Mouse (Mus musculus) heart, embryonic 13.5 days (tissue): ENCODE measurements at regions not wholly inside any gene's neighbourhood (a gene's known extent, or its start where the extent isn't known, plus 50 kb on each side); places are given as distances from the start of the nearest gene placed in this dataset.

ENCODE experiments used
- ATAC-seq: fragments of 200-750 bp; cut with Nextera tagmentation; 2 replicates; pipeline ENCODE4 v1.8.0; 2017; ENCODE audit warnings: moderate TSS enrichment; ENCODE audit not compliant: insufficient number of reproducible peaks, low FRiP score, low TSS enrichment; ENCODE audit errors: extremely low read depth
- H3K27ac ChIP-seq: fragments of 300-500 bp; sonication (generic); replicated peaks from 2 replicates; pipeline ENCODE4 v1.5.1; 2015; ENCODE audit warnings: moderate library complexity, mild to moderate bottlenecking, inconsistent platforms
- H3K27me3 ChIP-seq: fragments of 300-500 bp; sonication (generic); replicated peaks from 2 replicates; pipeline ENCODE4 v1.6.1; 2015; ENCODE audit warnings: mild to moderate bottlenecking, inconsistent platforms
- H3K36me3 ChIP-seq: fragments of 300-500 bp; sonication (generic); 2 replicates; pipeline ENCODE4 v1.6.1; 2015; ENCODE audit warnings: mild to moderate bottlenecking, inconsistent platforms
- H3K4me1 ChIP-seq: fragments of 300-500 bp; sonication (generic); 2 replicates; pipeline ENCODE4 v1.6.1; 2015; ENCODE audit warnings: inconsistent platforms
- H3K4me2 ChIP-seq: fragments of 300-500 bp; sonication (generic); 2 replicates; pipeline ENCODE4 v1.6.1; 2015; ENCODE audit warnings: inconsistent platforms, mild to moderate bottlenecking, moderate library complexity
- H3K4me3 ChIP-seq: fragments of 300-500 bp; sonication (generic); 2 replicates; pipeline ENCODE4 v1.5.1; 2015; ENCODE audit warnings: moderate library complexity, mild to moderate bottlenecking, inconsistent platforms
- H3K9ac ChIP-seq: fragments of 300-500 bp; sonication (generic); 2 replicates; pipeline ENCODE4 v1.6.1; 2015; ENCODE audit warnings: inconsistent platforms, mild to moderate bottlenecking, moderate library complexity
- H3K9me3 ChIP-seq: fragments of 300-500 bp; sonication (generic); 2 replicates; pipeline ENCODE4 v1.6.1; 2016; ENCODE audit warnings: inconsistent platforms
- WGBS: fragments of 180-500 bp; shearing (Covaris S2); methylation state at CpG from one replicate; pipeline ENCODE4 v1.1.7; 2015; ENCODE audit warnings: mixed read lengths; 5-methylcytosine and 5-hydroxymethylcytosine counted together

DNA sequence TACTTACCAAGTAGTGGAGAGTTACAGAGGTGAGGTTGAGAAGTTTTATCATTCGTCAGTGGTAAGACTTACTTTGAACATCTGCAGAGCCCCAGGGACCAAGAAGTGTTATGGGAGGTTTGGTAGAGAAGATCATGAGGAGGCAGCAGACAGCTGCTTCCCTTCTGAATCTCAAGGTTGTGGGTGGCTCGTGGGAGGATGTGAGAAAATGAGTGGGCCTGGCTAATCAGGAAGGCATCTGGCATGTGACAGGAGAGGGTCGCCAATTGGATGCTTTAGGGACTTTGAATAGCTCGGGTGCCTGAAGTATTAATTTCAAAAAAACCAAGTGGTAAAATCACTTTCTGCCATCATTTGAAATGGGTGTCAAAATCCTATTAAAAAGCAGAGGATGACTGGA lies 258.9 kb downstream of the Sqor start:
- no peak for ATAC-seq
- no peaks in the 10 kb centered on the region for H3K36me3 ChIP-seq
- 35% methylated on average over 4 of the region's 4 CpGs for WGBS
- no peak overlapping the region for H3K27ac ChIP-seq
- H3K4me2 ChIP-seq: no peak overlapping the region
- H3K9me3 ChIP-seq: no peaks in the 10 kb centered on the region
- no peaks in the 10 kb centered on the region; the same call in 1 of the 2 replicates for H3K4me1 ChIP-seq
- H3K9ac ChIP-seq: no peak overlapping the region
- H3K4me3 ChIP-seq: no peak overlapping the region
- H3K27me3 ChIP-seq: no peaks in the 10 kb centered on the region

DNA sequence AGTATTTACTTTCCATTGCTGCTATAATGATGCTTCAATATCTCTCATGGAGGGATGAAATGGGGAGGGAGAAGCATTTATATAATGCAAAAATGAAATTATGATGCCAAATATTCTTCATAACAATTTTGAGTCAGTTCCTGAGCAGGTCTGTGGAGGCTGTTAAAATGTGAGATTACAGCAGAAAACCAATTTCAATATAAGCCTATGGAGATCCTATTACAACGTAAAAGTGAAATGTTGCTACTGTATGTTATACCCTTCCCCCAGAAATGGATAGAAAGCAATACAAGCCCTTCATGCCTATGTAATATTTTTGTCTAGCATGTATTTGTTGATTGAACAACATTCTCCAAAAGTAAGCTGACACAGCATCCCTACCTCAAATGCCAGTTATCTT lies 259.3 kb downstream of the Sqor start:
- ATAC-seq: no peak
- no peak overlapping the region for H3K9ac ChIP-seq
- H3K4me1 ChIP-seq: no peaks in the 10 kb centered on the region; the same call in 1 of the 2 replicates
- no peaks in the 10 kb centered on the region for H3K36me3 ChIP-seq
- no peak overlapping the region for H3K27ac ChIP-seq
- H3K9me3 ChIP-seq: no peaks in the 10 kb centered on the region
- H3K4me2 ChIP-seq: no peak overlapping the region
- WGBS: 78% methylated on average over 1 of the region's 1 CpGs
- H3K27me3 ChIP-seq: no peaks in the 10 kb centered on the region
- no peak overlapping the region for H3K4me3 ChIP-seq

DNA sequence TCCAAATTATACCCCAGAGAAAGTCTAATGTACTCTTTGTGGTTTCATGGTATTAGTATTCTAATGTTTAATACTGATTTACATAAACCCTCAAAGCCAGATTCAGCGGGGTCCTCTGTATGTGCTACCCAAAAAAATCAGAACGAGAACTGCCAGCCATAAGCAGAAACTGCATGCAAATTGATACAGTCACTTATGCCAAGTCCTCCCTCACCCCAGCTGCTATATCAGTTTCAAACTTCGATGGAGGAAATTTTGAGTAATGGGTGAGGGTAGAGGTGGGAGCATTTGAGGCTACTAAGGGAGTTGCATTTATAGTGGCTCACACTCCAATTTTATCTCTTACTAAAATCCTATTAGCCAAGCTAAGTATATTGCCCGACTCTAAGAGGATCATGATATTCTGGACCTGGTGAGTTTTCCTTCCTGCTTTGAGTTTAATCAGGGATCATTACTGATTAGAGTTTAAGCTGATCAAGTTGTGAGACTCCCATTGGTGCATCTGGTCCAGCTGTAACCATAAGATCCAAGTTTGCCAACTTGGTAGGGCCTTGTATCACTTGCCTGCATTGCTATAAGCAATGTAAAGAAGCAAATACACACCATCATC lies 260.0 kb downstream of the Sqor start:
- no peaks in the 10 kb centered on the region for H3K27me3 ChIP-seq
- no peak for ATAC-seq
- no peak overlapping the region for H3K9ac ChIP-seq
- WGBS: 71% methylated on average over 4 of the region's 4 CpGs
- no peak overlapping the region for H3K4me3 ChIP-seq
- no peaks in the 10 kb centered on the region; the same call in 1 of the 2 replicates for H3K4me1 ChIP-seq
- H3K4me2 ChIP-seq: no peak overlapping the region
- H3K27ac ChIP-seq: no peak overlapping the region
- no peaks in the 10 kb centered on the region for H3K36me3 ChIP-seq
- H3K9me3 ChIP-seq: no peaks in the 10 kb centered on the region

DNA sequence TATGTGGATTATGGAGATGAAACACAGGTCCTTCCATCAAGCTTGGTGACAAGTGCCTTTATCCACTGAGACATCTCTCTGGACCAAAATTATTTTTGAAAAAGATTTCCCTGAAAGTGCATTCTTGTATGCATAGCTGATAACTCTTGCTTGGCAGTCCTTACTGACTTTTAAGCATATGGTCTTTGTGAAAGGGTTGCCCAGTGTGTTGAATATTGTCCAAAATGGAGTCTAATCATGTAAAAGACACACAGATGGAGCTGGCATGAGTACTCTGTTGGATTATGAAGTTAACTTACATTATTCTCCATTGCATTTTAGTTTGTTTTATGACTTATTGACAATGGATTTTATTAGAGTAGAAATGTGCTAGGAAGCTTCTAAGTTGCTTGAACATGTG lies 282.3 kb downstream of the Sqor start:
- Histone ChIP-seq H3K36me3 (no peaks in the 10 kb centered on the region), H3K4me1 (no peaks in the 10 kb centered on the region), H3K4me2 (no peak overlapping the region), H3K9ac (no peak overlapping the region), H3K9me3 (no peaks in the 10 kb centered on the region), H3K27me3 (no peaks in the 10 kb centered on the region), H3K4me3 (no peak overlapping the region), H3K27ac (no peak overlapping the region)
- no peak for ATAC-seq

DNA sequence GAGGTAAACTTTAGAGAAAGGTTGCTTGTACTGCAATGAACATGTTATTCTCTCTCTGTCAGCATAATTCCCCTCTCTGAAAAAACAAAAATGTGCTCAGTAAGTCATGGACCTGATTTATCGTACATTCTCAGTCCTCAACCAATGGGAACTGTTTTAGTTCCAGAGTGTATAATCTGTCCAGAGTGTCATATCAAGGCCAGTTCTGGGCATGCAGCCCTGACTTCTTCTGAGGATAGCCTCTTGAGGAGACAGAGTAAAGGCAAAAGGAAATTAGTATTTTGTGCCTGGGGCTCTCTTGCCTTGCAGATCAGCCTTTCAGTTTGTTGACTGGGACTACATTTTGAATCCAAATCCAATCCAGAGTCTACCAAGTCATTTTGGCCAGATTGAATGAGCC lies 299.6 kb downstream of the Sqor start:
- Histone ChIP-seq H3K36me3 (no peaks in the 10 kb centered on the region), H3K4me1 (peaks cover 8% of the 10 kb centered on the region; the same call in 1 of the 2 replicates), H3K9ac (no peak overlapping the region), H3K27me3 (no peaks in the 10 kb centered on the region), H3K4me3 (no peak overlapping the region), H3K27ac (no peak overlapping the region), H3K4me2 (no peak overlapping the region), H3K9me3 (no peaks in the 10 kb centered on the region)
- 74% methylated on average over 1 of the region's 1 CpGs for WGBS
- no peak for ATAC-seq

DNA sequence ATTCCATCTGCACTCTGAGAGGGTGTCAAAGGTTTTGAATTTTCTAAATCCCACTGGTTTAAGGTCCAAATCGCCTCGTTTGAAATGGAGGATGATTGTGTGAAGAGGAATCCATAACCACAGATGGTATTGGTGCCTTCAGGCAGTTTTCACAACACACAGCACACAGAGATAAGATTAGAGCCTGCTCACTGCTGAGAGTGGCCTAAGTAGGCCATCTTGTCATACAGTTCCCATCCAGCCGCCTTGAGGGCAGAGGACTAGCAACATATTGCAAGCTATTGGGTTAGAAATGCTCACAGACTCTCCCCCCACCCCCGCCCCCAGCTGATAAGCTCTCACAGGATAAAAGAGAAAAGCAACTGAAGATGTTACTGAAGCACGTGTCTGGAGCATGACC lies 303.8 kb downstream of the Sqor start:
- Histone ChIP-seq H3K36me3 (no peaks in the 10 kb centered on the region), H3K9ac (no peak overlapping the region), H3K4me3 (no peak overlapping the region), H3K4me2 (no peak overlapping the region), H3K27me3 (no peaks in the 10 kb centered on the region), H3K9me3 (no peaks in the 10 kb centered on the region), H3K27ac (no peak overlapping the region), H3K4me1 (peaks cover 11% of the 10 kb centered on the region; the same call in 1 of the 2 replicates)
- WGBS: 18% methylated on average over 5 of the region's 5 CpGs
- ATAC-seq: no peak

DNA sequence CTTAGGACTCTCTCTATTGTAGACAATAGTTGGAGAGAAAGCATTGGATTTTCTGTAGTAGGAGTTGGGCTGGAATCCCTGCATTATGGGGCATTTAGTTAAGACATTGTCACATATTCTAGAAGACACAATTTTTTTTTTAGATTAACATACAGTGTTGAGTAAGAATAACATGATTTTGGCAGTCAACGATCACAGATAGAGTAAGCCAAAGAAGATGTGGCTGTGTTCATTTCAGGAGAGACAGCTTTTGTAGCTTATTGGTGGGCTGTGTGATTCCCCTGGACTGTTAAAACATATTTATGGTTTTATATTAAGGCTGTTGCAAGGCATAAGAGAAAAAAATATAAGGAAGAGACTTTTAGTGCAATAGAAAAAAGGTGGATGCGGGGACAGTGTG lies 307.6 kb downstream of the Sqor start:
- Histone ChIP-seq H3K4me2 (no peak overlapping the region), H3K36me3 (no peaks in the 10 kb centered on the region), H3K4me1 (peaks cover 11% of the 10 kb centered on the region; the same call in 1 of the 2 replicates), H3K4me3 (no peak overlapping the region), H3K9me3 (no peaks in the 10 kb centered on the region), H3K27me3 (no peaks in the 10 kb centered on the region), H3K27ac (no peak overlapping the region), H3K9ac (no peak overlapping the region)
- WGBS: 84% methylated on average over 2 of the region's 2 CpGs
- no peak for ATAC-seq

DNA sequence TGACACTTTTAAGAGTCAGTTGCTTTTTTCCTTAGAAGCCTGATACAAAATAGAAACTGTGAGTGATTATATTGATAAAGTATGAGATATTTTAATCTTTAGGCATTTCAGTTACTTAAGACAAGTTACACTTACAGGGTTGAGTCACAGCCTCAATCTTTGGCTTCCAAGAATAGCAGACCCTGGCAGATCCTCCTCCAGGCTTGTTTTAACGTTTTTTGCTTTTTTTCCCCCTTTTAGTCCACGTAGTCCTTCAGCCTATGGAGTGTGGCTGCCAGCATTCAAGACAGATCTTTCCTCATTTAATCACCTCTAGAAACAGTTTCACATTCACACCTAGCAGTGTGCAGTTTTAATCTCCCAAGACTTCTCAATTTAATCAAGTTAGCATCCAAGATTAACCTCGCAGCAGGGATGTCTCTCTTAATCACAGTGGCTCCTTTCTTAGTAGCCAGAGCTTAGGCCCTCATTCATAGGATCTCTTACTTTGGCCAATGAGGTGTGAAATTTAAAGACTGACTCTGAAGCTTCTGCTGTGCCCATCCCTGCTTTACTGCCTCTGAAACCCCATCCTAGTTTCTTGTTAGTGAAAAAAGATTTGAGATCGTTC lies 308.5 kb downstream of the Sqor start:
- ATAC-seq: no peak
- H3K9me3 ChIP-seq: no peaks in the 10 kb centered on the region
- WGBS: 41% methylated on average over 4 of the region's 4 CpGs
- H3K4me3 ChIP-seq: no peak overlapping the region
- H3K4me1 ChIP-seq: peaks cover 10% of the 10 kb centered on the region; the same call in 1 of the 2 replicates
- H3K9ac ChIP-seq: no peak overlapping the region
- H3K27me3 ChIP-seq: no peaks in the 10 kb centered on the region
- no peak overlapping the region for H3K27ac ChIP-seq
- H3K4me2 ChIP-seq: no peak overlapping the region
- no peaks in the 10 kb centered on the region for H3K36me3 ChIP-seq

DNA sequence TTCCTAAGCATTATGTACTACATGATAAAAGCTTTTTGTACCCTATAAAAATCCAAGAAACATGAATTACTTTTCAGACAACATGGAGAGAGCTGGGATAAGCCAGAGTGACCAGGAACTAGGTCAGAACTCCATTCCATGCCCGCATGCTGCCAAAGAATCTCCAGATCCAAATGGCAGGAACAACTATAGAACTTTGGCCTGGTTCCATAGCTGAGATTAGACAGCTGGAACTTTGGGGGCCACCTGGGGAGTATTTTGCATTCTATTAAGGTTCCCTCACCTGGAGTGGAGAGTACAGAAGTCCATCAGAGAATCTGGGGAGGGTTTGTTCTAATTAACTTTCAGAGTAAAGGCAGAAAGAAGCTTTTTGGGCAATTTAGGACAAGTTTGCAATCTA lies 327.7 kb downstream of the Sqor start:
- Histone ChIP-seq H3K9ac (no peak overlapping the region), H3K4me2 (no peak overlapping the region), H3K36me3 (no peaks in the 10 kb centered on the region), H3K27ac (no peak overlapping the region), H3K4me3 (no peak overlapping the region), H3K27me3 (no peaks in the 10 kb centered on the region), H3K9me3 (no peaks in the 10 kb centered on the region), H3K4me1 (no peaks in the 10 kb centered on the region)
- ATAC-seq: no peak
- WGBS: 80% methylated on average over 1 of the region's 1 CpGs

DNA sequence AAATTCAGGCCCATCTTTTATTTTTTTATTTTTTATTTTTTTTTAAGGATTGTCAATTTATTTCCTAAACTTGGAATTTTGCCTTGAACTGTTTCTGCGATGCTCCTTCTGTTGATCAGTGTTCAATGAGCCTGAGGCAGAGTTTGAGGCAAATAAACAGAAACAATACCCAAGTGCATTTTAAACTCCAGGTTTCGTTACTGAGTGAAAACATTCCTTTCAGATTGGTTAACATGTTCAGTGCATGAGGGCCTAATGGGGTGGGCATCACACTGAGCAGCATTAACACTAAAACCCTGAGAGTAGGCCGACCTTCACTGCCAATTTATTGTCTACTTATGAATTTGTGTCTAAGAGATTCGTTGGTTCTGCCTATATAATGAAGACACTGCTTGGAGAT lies 338.5 kb downstream of the Sqor start:
- 75% methylated on average over 4 of the region's 4 CpGs for WGBS
- ATAC-seq: no peak
- Histone ChIP-seq H3K4me3 (no peak overlapping the region), H3K4me1 (no peaks in the 10 kb centered on the region), H3K36me3 (no peaks in the 10 kb centered on the region), H3K27me3 (no peaks in the 10 kb centered on the region), H3K9me3 (no peaks in the 10 kb centered on the region), H3K4me2 (no peak overlapping the region), H3K9ac (no peak overlapping the region), H3K27ac (no peak overlapping the region)

DNA sequence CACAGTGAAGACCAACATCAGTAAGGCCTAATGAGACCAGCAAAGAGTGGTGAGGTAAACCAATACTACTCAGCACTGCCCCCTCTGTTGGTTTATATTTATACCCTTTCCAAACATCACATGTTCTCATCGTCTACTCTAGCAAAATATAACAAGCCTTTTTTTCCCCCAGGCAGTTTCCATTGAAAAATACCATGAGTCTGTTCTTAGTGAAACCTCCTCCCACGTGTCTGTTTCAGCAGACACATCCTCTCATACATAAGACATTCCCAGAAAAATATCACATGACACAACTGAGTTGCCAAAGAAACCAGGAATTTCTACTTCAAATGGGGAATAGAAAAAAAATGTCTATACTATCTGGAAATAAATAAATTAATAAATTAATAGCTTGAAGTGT lies 366.5 kb downstream of the Sqor start:
- Histone ChIP-seq H3K27me3 (no peaks in the 10 kb centered on the region), H3K4me2 (no peak overlapping the region), H3K4me3 (no peak overlapping the region), H3K36me3 (no peaks in the 10 kb centered on the region), H3K27ac (no peak overlapping the region), H3K9me3 (no peaks in the 10 kb centered on the region), H3K9ac (no peak overlapping the region), H3K4me1 (no peaks in the 10 kb centered on the region)
- no peak for ATAC-seq
- WGBS: 50% methylated on average over 2 of the region's 2 CpGs

DNA sequence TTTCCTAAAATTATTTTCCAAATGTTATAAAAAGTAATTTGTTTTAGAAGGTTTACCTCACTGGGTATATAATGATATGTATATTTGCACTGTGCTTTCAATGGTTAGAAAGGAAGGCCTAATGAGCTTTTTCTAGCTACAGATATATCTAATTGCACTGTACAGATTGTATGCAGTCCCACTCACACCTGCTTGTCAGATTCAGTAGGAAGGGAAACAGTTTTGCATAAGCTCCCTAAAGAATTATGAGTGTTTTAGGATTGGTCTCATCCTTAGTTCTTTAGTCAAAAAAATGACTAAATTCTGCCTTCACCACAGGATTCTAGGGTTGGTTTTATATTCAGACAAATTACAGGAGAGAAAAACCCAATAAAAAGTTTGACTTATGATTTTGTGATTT lies 388.1 kb downstream of the Sqor start:
- no peak for ATAC-seq
- no peak overlapping the region for H3K4me2 ChIP-seq
- H3K9ac ChIP-seq: no peak overlapping the region
- no peaks in the 10 kb centered on the region for H3K4me1 ChIP-seq
- no peaks in the 10 kb centered on the region for H3K27me3 ChIP-seq
- H3K9me3 ChIP-seq: no peaks in the 10 kb centered on the region
- no peak overlapping the region for H3K4me3 ChIP-seq
- H3K36me3 ChIP-seq: no peaks in the 10 kb centered on the region
- no peak overlapping the region for H3K27ac ChIP-seq
